Mouse (Mus musculus) granulocyte monocyte progenitor cell, adult 5-6 weeks (primary cell): ENCODE measurements at regions not wholly inside any gene's neighbourhood (a gene's known extent, or its start where the extent isn't known, plus 50 kb on each side); places are given as distances from the start of the nearest gene placed in this dataset.

Experiments
- ATAC-seq: replicated peaks from 2 replicates; pipeline ENCODE4 v1.8.0; 2016; ENCODE audit warnings: mild to moderate bottlenecking, moderate TSS enrichment, inconsistent platforms; ENCODE audit not compliant: poor library complexity, severe bottlenecking

DNA sequence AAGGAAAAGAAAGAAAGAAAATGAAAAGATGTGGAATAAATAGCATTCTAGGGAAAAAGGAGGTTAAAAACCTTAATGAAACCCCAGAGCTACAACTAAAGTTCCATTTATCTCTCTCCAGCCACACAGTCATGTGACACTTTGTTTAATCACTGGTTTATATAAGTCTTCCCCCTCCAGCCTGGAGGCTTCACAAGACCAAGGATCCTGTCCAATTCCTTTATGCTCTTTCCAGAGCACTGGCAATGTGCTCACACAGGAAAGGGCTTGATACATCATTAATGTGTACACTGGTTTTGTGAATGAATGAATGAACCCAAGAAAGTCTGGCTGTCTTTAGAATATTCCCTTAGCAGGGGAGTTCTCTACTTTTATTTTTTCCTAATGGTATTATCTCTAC is 221.1 kb upstream of the Xrcc4 start:
- ATAC-seq: no peak

GRCm38 (mm10) chr13:90300481-90300880 is 211.1 kb upstream of the Xrcc4 start:
- no peak for ATAC-seq

GRCm38 (mm10) chr13:90294648-90295007 is 205.2 kb upstream of the Xrcc4 start:
- no peak for ATAC-seq

DNA sequence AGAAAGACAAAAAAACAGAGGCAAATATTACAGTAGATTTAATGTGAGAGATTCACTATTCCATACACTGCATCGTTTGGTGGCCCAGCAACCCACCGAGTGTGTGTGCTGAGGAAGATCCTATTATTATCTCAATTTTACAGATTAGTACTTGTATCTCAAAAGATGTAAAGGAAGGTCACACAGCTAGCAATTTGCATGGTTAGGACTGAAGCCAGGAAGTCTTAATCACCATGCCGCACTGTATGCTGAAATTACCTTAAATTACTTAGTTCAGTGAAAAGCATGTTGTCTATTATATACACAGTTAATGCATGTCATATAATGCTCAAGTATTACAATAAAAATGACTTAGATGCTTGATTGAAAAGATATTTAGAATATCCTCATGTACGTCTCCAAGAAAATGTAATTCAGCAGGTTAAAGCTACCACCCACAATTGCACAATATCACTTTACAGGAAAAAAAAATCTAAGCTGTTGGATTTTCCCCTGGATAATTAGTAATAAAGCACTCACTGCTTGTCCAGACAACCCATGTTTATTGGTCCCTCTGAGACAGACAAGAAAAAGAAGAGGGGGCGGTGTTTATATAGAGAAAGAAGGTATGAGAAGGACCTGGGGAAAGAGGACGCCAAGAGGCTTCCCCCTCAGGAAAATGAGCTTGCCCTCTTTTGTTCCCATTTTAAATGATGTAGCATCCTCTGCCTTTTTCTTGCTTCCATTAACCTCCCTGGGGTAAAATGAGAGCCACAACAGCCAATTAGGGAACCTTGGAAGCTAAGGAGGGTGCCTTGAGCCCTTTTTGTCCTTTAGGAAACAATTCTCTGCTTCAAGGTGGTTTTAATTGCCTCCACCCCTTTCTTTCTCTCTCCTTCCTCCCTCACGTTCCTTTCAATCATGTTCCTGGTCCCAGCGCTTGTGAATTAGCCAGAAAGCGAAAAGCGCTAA is 204.6 kb upstream of the Xrcc4 start:
- ATAC-seq: no peak

DNA sequence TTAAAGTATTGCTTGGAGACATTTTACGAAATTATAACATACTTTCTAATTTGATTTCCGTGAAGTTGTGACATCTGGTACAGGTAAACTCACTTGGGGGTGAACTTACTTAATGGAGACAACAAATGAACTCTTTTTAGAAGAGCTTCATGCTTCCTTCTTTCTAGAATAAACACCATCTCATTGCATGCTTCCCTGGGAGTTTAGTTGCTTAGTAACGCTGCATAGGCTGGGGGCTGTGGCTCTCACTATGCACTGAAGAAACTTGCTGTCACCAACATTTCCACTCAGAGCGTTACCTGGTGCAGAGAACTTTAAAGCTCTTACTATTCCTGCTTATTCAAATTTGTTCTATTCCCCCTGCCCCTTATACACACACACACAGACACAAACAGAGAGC is 203.5 kb upstream of the Xrcc4 start:
- ATAC-seq: no peak

DNA sequence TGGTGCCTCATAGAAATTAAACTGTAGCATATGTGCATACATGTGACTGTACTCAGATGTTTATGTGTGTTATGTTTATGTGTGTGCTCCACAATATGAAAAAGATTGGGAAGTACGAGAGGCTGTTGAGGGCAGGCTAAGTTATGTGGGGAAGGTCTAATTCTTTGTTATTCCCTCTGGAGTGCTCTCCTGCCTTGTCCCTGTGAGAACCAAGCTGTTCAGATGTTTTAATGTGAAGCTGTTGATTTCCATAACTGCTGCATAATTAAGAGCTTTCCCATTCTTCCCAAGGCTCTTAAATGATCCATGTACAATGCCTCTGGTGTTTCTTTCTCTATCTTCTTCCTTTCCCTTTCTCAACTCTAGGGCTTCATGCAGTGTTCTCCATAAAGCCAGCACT is 202.7 kb upstream of the Xrcc4 start:
- ATAC-seq: no peak

DNA sequence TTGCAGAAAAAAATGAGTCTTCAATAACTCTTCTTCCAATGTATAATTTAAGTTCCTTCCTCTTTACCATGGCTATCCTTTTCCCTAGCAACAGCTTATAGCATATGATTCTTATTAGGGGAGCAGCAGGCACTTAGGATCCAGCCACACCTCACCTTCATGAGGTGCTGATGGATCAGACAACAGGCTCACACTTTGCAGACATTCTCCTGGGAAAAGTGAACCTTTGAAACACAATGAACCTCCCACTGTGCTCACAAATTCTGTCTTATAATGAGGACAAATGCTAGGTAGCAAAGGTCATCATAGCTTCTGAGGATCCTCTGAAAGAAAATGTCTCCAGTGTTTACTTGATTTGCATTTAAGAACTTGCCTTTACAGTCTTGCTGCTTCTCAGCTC is 191.6 kb upstream of the Xrcc4 start:
- no peak for ATAC-seq

GRCm38 (mm10) chr13:90279786-90280382 is 190.5 kb upstream of the Xrcc4 start:
- ATAC-seq: no peak

- ATAC-seq: no peak
These were observed 189.9 kb upstream of the Xrcc4 start for GRCm38 (mm10) chr13:90279355-90279754.

- no peak for ATAC-seq
These were observed 169.8 kb upstream of the Xrcc4 start for GRCm38 (mm10) chr13:90259071-90259742.

- no peak for ATAC-seq
These were observed 163.6 kb upstream of the Xrcc4 start for GRCm38 (mm10) chr13:90252981-90253380.

DNA sequence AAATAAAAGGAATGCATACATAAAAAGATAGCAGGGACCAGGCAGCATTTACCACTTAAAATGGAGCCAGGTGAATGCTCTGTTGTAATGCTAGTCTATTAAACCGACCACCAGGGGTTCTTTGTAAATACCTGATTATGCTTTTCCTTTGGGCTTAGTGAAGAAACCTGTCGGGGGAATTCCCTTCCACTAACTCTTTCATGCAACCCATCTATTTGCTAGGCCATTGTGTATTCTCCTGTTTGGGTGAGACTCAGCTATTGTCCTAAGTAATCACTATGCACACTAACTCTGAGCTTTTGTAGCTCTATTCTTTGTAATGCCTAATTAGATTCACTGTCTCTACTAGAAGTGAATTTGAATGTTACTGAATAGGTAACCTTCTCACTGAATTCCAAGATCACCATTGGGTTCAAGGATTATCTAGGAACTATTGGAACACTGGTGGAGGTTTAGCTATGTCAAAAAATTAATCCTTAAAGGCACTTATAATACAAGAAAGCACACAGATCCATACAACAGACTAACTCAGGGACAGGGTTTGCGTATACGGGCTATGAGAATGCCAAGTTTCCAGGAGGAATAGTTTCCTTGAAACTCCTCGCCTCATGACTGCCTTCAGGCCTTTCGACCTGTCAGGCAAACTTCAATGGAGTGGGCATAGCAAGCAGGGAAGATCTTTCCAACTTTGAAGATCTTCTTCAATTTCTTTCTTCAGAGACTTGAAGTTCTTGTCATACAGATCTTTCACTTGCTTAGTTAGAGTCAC is 156.8 kb upstream of the Xrcc4 start:
- ATAC-seq: no peak

DNA sequence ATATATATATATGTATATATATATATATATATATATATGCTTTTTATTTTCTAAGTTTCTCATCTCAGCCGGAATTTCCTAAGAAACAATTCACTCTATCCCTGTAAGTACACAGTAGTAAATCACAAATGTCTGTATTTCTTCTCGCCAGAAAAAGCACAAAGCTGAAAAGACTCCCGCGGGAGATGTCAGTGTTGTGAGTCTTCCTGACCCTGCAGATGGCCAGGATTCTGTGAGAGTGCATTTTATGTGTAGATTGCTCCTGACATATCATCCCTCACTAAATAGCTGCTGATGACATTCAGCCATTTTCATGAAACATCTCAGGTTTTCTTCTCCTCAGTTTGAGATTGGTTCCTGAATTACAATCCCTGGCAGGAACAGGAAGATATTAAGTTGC is 148.9 kb upstream of the Xrcc4 start:
- ATAC-seq: no peak

- peak; percentile 75 for ATAC-seq
These were observed 144.6 kb upstream of the Xrcc4 start for GRCm38 (mm10) chr13:90233986-90234385.

DNA sequence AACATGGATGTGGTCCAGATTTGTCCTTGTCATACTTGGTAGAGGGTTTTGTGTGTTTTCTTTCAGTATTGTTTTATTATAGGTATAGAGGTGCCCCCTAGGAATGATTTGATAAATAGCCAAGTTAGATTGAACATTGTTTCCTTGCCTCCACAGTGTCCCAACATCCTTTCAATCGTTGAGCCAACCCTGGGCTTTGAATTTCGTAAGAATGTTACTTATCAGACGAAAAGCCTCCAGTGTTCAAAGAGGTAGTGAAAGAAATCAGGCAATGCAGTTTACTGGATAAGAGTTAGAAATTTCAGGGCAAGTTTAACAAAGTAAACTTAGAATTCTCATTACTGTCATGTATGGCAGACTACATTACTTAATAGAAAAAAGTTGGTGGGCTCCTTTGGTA is 144.2 kb upstream of the Xrcc4 start:
- peak; percentile 64; the same call in 1 of the 2 replicates for ATAC-seq

DNA sequence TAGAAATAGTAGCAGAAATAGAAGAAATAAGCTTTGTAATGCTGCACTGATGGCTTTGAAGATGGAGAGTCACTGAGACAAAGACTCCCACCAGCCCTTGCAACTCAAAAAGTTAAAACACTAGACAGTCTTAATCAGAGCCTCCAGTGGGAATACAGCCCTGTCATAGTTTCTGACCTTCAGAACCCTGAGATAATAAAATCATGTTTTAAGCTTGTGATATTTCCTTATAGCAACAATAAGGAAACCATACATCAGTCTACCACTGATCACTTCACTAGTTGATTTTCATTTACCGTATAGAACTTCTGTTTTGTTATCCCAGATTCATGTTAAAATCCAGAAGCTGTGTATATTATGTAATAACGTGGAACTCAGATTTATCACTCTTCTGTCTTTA is 139.7 kb upstream of the Xrcc4 start:
- no peak for ATAC-seq

DNA sequence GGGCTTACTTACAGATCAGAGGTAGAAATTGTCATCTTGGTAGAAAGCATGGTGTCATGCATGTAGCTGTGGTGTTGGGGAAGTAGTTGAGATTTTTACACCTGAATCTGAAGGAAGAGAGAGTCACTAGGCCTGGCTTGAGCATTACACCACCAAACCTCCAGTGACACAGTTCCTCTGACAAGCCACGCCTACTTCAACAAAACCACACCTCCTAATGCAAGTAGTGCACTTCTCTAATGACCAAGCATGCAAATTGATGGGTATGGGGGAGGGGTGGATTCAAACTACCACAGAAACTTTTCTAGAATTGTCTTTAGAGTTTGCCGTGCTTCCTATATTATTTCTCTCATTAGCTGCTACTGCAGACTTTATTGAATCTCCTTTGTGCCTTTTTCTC is 136.8 kb upstream of the Xrcc4 start:
- no peak for ATAC-seq

GRCm38 (mm10) chr13:90212390-90212789 is 123.0 kb upstream of the Xrcc4 start:
- no peak for ATAC-seq

GRCm38 (mm10) chr13:90207875-90208274 is 118.5 kb upstream of the Xrcc4 start:
- peak; percentile 37; the same call in 1 of the 2 replicates for ATAC-seq
